Mouse (Mus musculus): ENCODE results near the gene Fras1. TPM values are rescaled to one million over a fixed set of nuclear protein-coding genes. Genes with fewer than 3 reads are reported as not detected.

Fras1 gene
- polyA plus RNA-seq, 1 experiment: 0.08 TPM

DNA sequence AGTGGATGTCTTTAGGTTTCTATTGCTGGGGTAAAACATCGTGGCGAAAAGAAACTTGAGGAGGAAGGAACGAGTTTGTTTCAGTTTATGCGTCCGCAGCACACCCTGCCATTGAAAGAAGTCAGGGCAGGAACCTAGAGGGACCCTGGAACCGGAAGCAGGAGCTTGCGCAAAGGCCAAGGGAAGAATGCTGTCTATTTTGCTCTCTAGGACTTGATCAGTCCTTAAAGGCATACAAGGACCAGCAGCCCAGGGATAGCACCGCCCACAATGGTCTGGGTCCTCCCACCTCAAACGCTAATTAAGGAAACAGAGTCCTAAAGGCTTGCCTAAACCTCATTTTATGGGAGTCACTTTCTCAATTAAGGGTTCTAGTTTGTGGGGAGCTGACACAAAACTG is 418.7 kb downstream of the Fras1 start:
- Histone ChIP-seq H3K4me1 (ENCODE audit: control insufficient read depth) (peaks cover 5% of the 10 kb centered on the region), H3K27me3 (ENCODE audit: control insufficient read depth) (peaks cover 41% of the 10 kb centered on the region), H3K36me3 (ENCODE audit: control insufficient read depth) (no peaks in the 10 kb centered on the region), H3K9me3 (ENCODE audit: control insufficient read depth, low read length) (no peaks in the 10 kb centered on the region), H3K4me3 (replicated peaks) (no peak overlapping the region)
- TF ChIP-seq GATA1 (IDR thresholded peaks at IDR 0.05; ENCODE audit: low read length) (no peak), TAL1 (IDR thresholded peaks at IDR 0.05; ENCODE audit: low read length) (no peak)

DNA sequence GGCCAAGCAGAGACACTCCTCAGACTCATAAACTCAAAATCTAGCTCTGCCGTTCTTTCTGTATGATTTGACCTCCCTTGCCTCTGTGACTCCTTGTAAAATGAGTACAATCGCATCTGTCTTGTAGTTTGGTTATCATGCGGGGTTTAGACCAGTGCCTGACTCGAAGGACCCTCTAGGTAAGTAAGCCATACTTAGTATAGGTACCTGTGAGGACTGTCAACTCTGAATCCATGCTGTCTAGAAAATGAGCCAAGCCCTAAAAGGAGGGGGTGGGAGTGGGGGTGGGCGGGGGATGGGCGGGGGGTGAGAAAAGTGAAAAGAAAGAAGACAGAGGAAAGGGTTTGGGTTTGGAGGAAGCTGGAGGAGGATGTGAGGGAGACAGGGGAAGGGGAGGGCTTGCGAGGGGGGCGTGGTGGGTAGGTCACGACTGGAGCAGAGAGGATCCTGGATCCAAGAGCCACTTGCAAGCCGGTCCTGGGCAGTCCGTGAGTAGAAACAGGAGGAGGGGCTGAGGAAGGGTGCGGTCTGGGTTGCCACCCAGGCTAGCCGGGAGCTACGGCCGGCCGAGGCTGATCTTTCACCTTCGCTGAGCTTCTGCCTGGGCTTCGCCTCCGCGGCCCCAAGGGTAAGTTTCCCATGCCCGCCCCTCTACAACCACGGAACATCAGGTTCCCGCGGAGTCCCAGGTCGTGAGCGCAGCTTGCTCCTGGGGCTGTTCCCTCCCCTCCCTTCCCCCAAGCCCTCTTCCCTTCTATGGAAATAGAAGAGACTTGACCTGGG is 419.4 kb downstream of the Fras1 start, which contains the start of gene Anxa3:
TSS of gene Anxa3 (plus strand) at position 404 of the 783 bp plus-strand sequence.
- H3K4me1 ChIP-seq (ENCODE audit: control insufficient read depth): peaks cover 5% of the 10 kb centered on the region
- H3K9me3 ChIP-seq (ENCODE audit: control insufficient read depth, low read length): no peaks in the 10 kb centered on the region
- peak within 1 kb of the TSS; percentile 34 for H3K4me3 ChIP-seq (replicated peaks)
- TF ChIP-seq GATA1 (IDR thresholded peaks at IDR 0.05; ENCODE audit: low read length) (no peak), TAL1 (IDR thresholded peaks at IDR 0.05; ENCODE audit: low read length) (no peak)
- peaks cover 41% of the 10 kb centered on the region for H3K27me3 ChIP-seq (ENCODE audit: control insufficient read depth)
- no peaks in the 10 kb centered on the region for H3K36me3 ChIP-seq (ENCODE audit: control insufficient read depth)

DNA sequence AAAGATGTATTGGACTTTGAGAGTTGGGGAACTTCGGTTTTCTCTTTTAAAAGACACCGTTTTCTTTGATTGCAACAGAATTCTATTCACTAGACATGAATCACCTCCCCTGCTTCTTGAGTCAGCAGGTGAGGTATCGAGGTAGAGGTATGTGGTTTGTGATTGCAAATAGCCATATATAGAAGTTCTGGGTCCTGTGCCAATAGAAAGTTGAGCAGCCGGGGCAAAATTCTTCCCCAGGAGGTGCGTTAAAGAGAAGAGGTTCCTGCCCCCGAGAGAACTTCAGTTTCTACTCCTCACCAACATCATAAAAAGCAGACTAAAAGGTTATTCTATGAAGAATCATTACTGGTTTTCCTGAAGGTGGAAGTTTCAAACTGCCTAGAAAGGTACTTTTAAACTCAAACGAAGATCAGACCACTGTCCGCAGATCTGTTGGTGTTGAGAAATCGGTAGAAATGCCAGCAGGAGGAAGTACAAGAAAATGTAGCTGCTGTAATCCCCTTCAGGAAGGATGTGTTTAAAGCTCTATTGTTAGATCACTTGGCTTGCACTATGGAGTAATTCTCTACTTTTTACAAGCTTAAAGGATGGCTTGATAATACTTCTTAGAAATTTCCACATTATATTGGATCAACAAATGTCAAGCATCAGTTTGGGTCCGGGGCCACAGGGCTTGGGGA is 420.3 kb downstream of the Fras1 start:
- no peak for TF ChIP-seq GATA1 (IDR thresholded peaks at IDR 0.05; ENCODE audit: low read length)
- TF ChIP-seq TAL1 (IDR thresholded peaks at IDR 0.05; ENCODE audit: low read length): no peak
- H3K4me1 ChIP-seq (ENCODE audit: control insufficient read depth): peaks cover 5% of the 10 kb centered on the region
- H3K4me3 ChIP-seq (replicated peaks): no peak overlapping the region
- no peaks in the 10 kb centered on the region for H3K36me3 ChIP-seq (ENCODE audit: control insufficient read depth)
- H3K27me3 ChIP-seq (ENCODE audit: control insufficient read depth): peaks cover 41% of the 10 kb centered on the region
- H3K9me3 ChIP-seq (ENCODE audit: control insufficient read depth, low read length): no peaks in the 10 kb centered on the region

DNA sequence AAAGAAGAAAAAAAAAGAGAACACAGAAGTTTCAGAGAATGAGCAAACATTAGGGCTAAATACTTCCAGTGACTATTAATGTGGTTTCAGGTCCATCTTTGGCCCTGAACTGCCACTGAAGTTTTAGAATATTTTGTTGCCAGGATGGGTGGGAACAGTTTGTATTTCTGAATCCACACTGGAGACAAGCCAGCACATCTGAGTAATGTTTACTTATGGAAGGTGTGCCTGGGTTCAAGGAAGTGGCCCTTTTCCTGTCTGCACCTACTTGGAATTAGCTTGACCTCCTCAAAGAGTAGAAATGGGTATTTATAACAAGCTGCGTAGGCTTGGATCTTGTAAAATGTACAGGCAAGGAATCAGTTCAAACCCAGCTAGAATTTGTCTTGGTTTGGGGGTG is 422.0 kb downstream of the Fras1 start:
- Histone ChIP-seq H3K27me3 (ENCODE audit: control insufficient read depth) (peaks cover 41% of the 10 kb centered on the region), H3K4me3 (replicated peaks) (no peak overlapping the region), H3K36me3 (ENCODE audit: control insufficient read depth) (no peaks in the 10 kb centered on the region), H3K4me1 (ENCODE audit: control insufficient read depth) (peaks cover 5% of the 10 kb centered on the region), H3K9me3 (ENCODE audit: control insufficient read depth, low read length) (no peaks in the 10 kb centered on the region)
- TF ChIP-seq GATA1 (IDR thresholded peaks at IDR 0.05; ENCODE audit: low read length): no peak
- TF ChIP-seq TAL1 (IDR thresholded peaks at IDR 0.05; ENCODE audit: low read length): no peak

DNA sequence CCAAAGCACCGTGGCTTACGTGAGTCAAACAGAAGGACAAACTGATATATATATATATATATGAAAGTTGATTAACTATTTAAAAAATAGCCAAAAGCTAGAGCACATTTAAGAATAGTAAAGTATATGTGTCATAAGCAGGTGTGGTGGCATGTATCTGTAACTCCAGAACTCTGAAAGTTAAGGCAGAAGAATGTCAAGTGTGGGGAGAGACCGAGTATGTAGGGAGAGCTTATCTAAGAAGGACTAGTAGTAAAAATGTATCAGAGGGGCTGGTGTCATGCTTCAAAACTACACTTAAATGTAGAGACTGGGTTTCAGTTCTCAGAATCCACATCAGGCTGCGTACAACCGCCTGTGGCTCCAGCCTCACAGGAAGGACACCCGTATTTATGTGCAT is 423.7 kb downstream of the Fras1 start:
- Histone ChIP-seq H3K4me1 (ENCODE audit: control insufficient read depth) (peaks cover 5% of the 10 kb centered on the region), H3K27me3 (ENCODE audit: control insufficient read depth) (peaks cover 33% of the 10 kb centered on the region), H3K4me3 (replicated peaks) (no peak overlapping the region), H3K9me3 (ENCODE audit: control insufficient read depth, low read length) (no peaks in the 10 kb centered on the region), H3K36me3 (ENCODE audit: control insufficient read depth) (no peaks in the 10 kb centered on the region)
- TF ChIP-seq GATA1 (IDR thresholded peaks at IDR 0.05; ENCODE audit: low read length): no peak
- no peak for TF ChIP-seq TAL1 (IDR thresholded peaks at IDR 0.05; ENCODE audit: low read length)

DNA sequence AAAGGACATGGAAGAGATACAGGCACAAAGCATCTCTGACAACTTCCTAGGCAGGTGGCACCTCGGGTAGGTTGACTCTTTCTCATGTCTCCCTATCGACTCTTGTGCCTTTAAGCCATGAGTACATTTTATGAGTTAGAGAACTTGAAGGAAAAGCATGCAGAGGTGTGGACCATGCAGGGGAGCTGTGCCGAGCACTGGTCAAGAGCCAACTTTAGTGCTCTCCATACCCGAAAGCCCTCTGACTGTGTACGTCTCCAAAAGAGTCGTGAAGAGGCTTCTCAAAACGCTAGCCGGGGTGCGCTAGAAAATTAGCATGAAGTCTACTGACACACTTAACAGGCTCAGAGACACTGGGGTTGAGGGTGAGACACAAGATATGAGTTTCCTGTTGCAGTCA is 425.4 kb downstream of the Fras1 start:
- no peak for TF ChIP-seq GATA1 (IDR thresholded peaks at IDR 0.05; ENCODE audit: low read length)
- no peak for TF ChIP-seq TAL1 (IDR thresholded peaks at IDR 0.05; ENCODE audit: low read length)
- peaks cover 16% of the 10 kb centered on the region for H3K27me3 ChIP-seq (ENCODE audit: control insufficient read depth)

DNA sequence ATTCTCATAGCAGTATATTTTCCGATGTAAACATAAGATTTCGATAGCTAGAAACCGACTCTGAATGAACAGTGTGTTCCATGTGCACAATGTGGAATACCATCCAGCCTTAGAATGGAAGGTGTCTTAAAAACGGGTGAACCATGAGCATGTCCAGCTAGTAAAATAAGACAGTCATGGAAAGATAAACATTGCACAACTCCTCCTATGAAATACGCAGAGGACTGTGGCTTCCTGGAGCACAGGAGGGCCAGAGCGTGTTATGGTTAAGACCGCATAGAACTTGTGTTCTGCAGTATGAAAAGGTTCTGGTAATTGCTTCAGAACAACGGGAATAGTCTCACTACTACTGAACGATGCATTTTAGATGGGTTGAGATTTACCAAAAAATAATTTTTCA is 426.2 kb downstream of the Fras1 start:
- peaks cover 8% of the 10 kb centered on the region for H3K27me3 ChIP-seq (ENCODE audit: control insufficient read depth)
- H3K36me3 ChIP-seq (ENCODE audit: control insufficient read depth): no peaks in the 10 kb centered on the region
- H3K9me3 ChIP-seq (ENCODE audit: control insufficient read depth, low read length): no peaks in the 10 kb centered on the region
- no peaks in the 10 kb centered on the region for H3K4me1 ChIP-seq (ENCODE audit: control insufficient read depth)
- TF ChIP-seq TAL1 (IDR thresholded peaks at IDR 0.05; ENCODE audit: low read length) (no peak), GATA1 (IDR thresholded peaks at IDR 0.05; ENCODE audit: low read length) (no peak)
- H3K4me3 ChIP-seq (replicated peaks): no peak overlapping the region

More for the DNA sequence above, 425.4 kb downstream of the Fras1 start:
- no peaks in the 10 kb centered on the region for H3K4me1 ChIP-seq (ENCODE audit: control insufficient read depth)
- H3K36me3 ChIP-seq (ENCODE audit: control insufficient read depth): no peaks in the 10 kb centered on the region
- no peaks in the 10 kb centered on the region for H3K9me3 ChIP-seq (ENCODE audit: control insufficient read depth, low read length)
- H3K4me3 ChIP-seq (replicated peaks): no peak overlapping the region

DNA sequence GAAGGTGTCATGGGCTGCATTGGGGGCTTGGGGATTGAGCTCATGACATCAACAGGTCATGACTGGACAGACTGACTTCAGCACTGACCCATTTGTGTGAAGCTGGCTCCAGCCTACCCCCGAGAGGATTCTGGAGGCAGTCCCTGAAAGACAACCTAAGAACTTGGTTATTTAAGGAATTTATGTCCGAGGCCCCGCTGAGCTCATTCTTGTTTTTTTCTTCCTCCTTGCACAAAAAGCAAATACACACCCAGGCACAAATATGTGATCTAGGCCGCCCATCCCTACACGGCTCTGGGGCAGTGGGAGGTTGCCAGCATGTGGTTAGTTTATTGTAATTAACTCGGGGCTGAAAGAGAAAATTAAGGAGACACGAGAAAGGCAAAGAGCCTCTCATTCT is 428.4 kb downstream of the Fras1 start:
- Histone ChIP-seq H3K4me3 (replicated peaks) (no peak overlapping the region), H3K27me3 (ENCODE audit: control insufficient read depth) (no peaks in the 10 kb centered on the region), H3K4me1 (ENCODE audit: control insufficient read depth) (no peaks in the 10 kb centered on the region), H3K36me3 (ENCODE audit: control insufficient read depth) (no peaks in the 10 kb centered on the region), H3K9me3 (ENCODE audit: control insufficient read depth, low read length) (no peaks in the 10 kb centered on the region)
- TF ChIP-seq GATA1 (IDR thresholded peaks at IDR 0.05; ENCODE audit: low read length) (no peak), TAL1 (IDR thresholded peaks at IDR 0.05; ENCODE audit: low read length) (no peak)

DNA sequence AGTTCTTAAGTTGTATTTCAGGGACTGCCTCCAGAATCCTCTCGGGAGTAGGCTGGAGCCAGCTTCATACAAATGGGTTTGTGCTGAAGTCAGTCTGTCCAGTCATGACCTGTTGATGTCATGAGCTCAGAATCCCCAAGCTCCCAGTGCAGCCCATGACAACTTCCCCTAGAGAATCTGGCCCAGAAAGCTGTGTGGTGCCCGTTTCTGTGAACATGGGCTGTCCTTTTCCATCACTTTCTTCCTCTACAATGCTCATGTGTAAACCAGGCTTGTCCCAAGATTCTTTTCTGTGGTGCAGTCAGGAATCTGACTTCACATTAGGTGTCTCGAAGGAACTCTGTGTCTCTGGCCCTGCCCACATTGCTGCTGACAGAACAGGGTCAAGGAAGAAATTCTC is 429.3 kb downstream of the Fras1 start:
- H3K4me3 ChIP-seq (replicated peaks): no peak overlapping the region
- no peaks in the 10 kb centered on the region for H3K9me3 ChIP-seq (ENCODE audit: control insufficient read depth, low read length)
- H3K27me3 ChIP-seq (ENCODE audit: control insufficient read depth): no peaks in the 10 kb centered on the region
- no peaks in the 10 kb centered on the region for H3K36me3 ChIP-seq (ENCODE audit: control insufficient read depth)
- TF ChIP-seq GATA1 (IDR thresholded peaks at IDR 0.05; ENCODE audit: low read length): no peak
- TF ChIP-seq TAL1 (IDR thresholded peaks at IDR 0.05; ENCODE audit: low read length): no peak
- H3K4me1 ChIP-seq (ENCODE audit: control insufficient read depth): no peaks in the 10 kb centered on the region

Data from erythroblast, embryonic 14.5 days (primary cell).